Mouse (Mus musculus) liver, postnatal 0 days (tissue): ENCODE results near the gene Reln.

ENCODE experiments used
- CTCF ChIP-seq: sonication (generic); IDR thresholded peaks from 2 replicates; pipeline ENCODE4 v1.5.1; 2016; ENCODE audit warnings: antibody characterized with exemption, low read depth
- EP300 ChIP-seq: IDR thresholded peaks from 2 replicates; pipeline ENCODE4 v1.6.1; 2016; ENCODE audit warnings: antibody characterized with exemption, low read depth, mild to moderate bottlenecking

- TF ChIP-seq CTCF: no peak
- TF ChIP-seq EP300: no peak
Measured at GRCm38 (mm10) chr5:22141821-22142220, 202.7 kb downstream of the Reln start.
